Mouse (Mus musculus): ENCODE data around the gene Hydin.

The Hydin gene

DNA sequence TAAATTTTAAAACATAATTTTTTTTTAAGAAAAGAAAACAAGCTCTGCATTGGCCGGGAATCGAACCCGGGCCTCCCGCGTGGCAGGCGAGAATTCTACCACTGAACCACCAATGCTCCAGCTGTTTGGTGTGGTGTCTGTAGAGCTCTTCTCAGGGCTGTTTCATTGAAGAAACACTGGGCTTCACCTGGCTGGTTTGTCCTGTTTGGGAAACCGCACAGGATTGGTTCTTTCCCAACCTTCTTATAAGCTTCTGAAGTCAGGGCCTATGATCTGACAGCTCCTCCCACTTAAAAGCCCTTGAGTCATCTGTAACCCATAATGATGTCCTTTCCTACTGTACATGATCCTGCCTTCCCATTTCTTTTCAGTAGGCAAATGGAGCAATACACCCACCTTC is 364.4 kb downstream of the Hydin start:
- DNase-seq (ENCODE audit: low read depth, low spot score): no peak

DNA sequence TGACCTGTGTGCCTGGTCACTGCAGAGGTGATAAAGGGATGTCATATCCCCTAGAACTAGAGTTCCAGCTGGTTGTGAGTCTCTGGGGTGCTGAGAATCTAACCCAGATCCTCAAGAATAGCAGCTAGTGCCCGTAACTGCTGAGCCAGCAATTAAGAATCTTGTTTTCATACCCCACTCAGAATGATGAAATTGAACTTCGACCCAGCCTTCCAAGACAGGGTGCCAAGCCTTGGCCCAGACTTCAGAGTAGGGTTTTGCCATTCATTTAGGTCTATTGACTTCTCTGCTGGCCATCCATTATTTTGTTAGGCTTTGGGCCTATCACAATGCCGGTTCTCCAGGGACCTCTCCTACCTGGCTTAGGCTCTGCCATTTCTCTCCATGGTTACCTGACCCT is 367.0 kb downstream of the Hydin start:
- DNase-seq (ENCODE audit: low read depth, low spot score): no peak

DNA sequence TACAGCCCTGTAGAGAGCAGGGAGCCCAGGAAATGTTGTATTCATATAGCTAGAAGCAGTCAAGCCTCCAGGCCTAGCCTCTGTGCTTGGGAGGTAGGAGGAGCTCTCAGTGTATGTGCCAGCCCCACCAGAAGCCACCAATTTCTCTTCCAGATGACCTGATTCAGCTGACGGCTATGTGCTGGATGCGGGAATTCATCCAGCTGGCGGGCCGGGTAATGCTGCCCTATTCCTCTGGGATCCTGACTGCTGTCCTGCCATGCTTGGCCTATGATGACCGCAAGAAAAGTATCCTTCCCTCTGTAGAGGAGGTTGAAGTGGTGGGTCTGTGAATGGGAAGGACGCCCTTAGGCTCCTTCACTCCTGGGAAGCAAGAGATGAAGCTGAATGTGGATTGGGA is 369.4 kb downstream of the Hydin start:
- DNase-seq (ENCODE audit: low read depth, low spot score): no peak

- no peak for DNase-seq (ENCODE audit: low read depth, low spot score)
Measured at GRCm38 (mm10) chr8:110642331-110642730, 375.6 kb downstream of the Hydin start.

- no peak for DNase-seq (ENCODE audit: low read depth, low spot score)
Measured at GRCm38 (mm10) chr8:110643177-110643576, 376.4 kb downstream of the Hydin start.

- DNase-seq (ENCODE audit: low read depth, low spot score): no peak
Measured at GRCm38 (mm10) chr8:110644422-110644821, 377.6 kb downstream of the Hydin start.

DNA sequence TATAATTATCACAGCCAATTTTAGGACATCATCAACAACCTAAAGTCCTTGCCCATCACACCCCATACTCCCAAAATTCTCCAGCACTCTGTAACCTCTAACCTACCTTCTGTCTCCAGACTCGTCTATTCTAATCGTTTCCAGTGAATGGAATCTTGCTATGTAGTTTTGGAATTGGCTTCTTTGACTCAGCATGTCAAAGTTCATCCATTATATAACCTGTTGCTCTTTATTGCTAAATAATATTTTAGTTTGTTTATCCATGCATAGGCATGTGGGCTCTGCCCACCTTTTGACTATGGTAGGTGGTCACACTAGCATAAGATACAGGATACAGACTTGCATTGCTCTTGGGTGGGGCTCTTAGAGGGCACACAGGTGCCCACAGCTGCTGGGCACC is 378.1 kb downstream of the Hydin start:
- no peak for DNase-seq (ENCODE audit: low read depth, low spot score)

DNA sequence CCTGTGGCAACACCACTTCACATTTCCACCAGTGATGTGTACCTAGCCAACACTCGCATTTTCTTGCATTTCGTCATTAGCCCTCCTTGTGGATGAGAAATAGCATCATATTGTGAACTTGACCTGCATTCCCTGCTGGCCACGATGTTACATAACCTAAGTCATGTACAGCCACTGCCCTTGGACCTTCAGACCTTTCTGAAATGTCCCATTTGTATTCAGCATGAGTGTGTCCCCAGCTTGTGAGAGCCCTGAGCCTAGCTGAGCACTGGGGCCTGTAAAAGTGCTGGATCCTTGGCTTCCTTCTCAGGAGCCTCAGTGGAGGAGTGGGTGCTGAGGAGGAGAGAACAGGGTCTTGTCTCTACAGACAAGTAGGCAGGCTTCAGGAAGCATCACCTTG is 378.6 kb downstream of the Hydin start:
- DNase-seq (ENCODE audit: low read depth, low spot score): no peak

DNA sequence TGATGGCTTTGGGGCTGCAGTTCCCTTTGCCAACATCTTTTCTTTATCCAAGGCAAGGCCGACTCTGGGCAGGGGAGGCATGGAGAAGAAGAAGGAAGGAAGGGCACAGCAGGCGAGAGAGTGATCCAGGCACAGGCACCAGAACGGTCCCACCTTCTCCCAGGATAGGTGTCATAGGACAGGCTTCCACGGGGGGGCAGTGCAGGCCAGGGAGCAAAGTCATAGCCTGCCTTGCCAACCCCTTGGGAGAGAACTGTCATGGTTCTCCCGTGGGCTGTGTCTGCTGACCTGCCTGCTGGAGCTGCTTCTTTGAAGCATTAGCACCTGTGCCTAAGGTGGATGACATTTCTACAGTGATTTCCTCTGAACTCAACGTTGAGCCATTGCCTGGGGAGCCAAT is 379.3 kb downstream of the Hydin start:
- DNase-seq (ENCODE audit: low read depth, low spot score): no peak

- no peak for DNase-seq (ENCODE audit: low read depth, low spot score)
Measured at GRCm38 (mm10) chr8:110648577-110648976, 381.8 kb downstream of the Hydin start.

DNA sequence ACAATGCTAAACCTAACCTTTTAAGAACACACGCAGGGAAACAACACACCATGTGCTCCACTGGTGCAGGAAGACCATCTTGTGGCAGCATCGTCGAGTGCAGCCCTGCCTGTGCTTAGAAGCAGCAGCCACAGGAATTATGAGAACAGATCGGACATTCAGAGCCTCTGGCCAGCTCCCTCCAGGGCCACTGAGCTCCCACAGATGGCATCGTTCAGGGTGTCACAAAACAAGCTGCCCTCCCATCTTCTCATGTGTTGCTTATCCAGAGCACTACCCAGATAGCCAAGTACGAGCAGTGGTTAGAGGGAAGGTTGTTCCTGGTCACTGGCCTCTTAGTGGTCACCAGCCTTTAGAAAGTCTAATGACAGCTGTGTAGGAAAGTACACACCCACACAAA is 382.5 kb downstream of the Hydin start:
- DNase-seq (ENCODE audit: low read depth, low spot score): no peak

GRCm38 (mm10) chr8:110650838-110651237 is 384.1 kb downstream of the Hydin start:
- no peak for DNase-seq (ENCODE audit: low read depth, low spot score)

DNA sequence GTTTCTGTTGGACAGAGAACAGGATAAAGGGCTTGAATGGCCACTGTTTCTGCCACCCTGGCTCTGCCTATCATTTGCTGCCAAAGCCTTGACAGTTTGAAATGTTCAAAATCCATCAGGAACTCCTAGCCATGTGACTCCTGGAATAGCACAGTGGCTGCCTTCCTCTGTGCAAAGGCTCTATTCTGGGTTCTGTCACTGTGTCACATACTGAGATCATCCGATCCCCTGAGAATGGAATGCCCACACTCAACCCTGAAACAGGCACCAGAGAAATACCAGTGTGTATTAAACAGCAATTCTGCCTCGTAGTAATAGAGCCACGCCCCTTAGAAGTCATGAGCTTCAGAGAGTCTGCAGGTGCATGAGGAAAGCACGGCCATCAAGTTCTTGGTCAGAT is 385.1 kb downstream of the Hydin start:
- DNase-seq (ENCODE audit: low read depth, low spot score): no peak

DNA sequence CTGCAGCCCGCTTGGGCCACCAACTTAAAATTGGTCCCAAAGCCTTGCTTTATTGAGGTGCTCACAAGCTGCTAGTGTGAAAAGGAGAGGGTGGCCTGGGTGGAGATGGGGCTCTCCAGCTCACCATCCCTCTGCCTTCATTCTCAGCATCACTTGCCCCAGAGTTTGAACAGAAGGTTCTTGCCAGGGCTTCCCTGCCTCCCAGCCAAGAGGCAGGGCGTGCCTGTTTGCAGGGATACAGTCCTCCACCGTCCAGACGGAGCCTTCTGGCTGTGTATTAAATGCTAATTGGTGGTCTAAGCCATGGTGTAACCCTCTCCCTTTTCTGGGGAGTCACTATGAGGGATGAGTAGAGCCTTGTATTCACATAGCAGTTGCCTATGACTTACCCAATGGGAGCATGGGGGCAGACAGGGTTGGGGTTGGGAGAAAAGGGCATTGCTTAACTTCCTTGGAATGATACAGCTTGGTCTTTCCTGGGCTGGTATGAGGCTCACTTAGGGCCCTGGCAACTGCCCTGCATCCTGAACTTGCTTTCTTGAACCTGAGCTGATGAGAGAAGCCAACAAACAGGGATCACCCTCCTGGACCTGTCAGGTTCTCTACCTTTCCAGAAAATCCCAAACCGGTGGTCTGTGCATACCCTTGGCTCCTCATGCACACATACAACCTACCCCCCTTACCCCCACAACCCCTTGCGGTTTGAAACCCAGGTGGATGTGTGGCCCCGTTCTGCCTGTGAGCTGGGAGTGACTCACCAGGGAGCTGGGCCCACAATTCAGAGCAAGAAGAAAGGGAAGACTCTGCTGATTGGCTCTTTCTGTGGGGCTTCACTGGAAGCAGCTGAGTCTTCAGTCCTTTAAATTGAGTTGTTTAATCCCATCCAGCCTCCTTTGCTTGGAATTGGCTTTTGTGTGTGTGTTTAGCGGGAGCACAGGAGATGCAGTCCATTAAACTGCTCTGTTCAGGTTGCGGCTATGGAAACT is 387.6 kb downstream of the Hydin start:
- no peak for DNase-seq (ENCODE audit: low read depth, low spot score)

DNA sequence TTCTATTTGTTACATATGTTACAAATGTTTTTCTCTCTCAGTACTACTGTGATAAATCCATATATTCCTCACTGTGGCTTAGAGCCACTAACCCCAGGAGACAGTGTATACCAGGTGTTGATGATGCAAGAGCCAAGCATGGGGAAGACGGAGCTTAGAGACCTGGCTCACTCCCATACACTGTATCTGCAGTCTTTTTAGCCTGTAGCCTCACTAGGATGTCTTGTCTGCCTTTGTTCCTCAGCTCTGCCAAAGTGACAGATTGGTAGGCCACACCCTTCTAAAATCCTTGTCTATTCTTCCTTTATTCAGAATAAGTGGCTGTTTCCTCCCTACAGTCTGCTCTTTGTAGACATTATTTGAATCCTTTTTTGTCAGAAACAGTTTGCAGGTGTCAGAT is 389.1 kb downstream of the Hydin start:
- DNase-seq (ENCODE audit: low read depth, low spot score): no peak

- no peak for DNase-seq (ENCODE audit: low read depth, low spot score)
Measured at GRCm38 (mm10) chr8:110657661-110658060, 390.9 kb downstream of the Hydin start.
